Mouse (Mus musculus) bone marrow macrophage, adult 2 months (primary cell): ENCODE results near the gene Ptk7.

Source experiments
- CTCF ChIP-seq: IDR thresholded peaks from 2 replicates; pipeline ENCODE4 v1.5.1; 2012; ENCODE audit warnings: low read depth, mild to moderate bottlenecking, low read length, moderate library complexity
- POLR2A ChIP-seq: IDR thresholded peaks from 2 replicates; pipeline ENCODE4 v1.6.1; 2012; ENCODE audit warnings: mild to moderate bottlenecking, low read depth, low read length, borderline replicate concordance

- TF ChIP-seq POLR2A (no peak), CTCF (no peak)
These were observed 45.4 kb upstream of the Ptk7 start for GRCm38 (mm10) chr17:46674530-46675283.
